20 mouse cellular contexts compared by ENCODE assay signal in genomic region chr9:5353673-5354072, GRCm38 (mm10). TPM values are rescaled to one million over a fixed set of nuclear protein-coding genes. Genes with fewer than 3 reads are reported as not detected.
"Had no signal": no experiment of that assay in that cellular context is flagged by ENCODE, and none has a peak within 500 bp of the region (broad histone marks: within the 10 kb centered on the region; RNA-seq: fewer than 3 reads in every experiment).

No protein-coding gene starts in this region.

- H3K27ac ChIP-seq: midbrain, embryonic 10.5 days; midbrain, embryonic 12.5 days; neural tube, embryonic 13.5 days; neural tube, embryonic 15.5 days had no signal

- H3K9ac ChIP-seq: lung, embryonic 14.5 days; midbrain, embryonic 12.5 days; neural tube, embryonic 13.5 days; neural tube, embryonic 15.5 days had no signal

- H3K4me3 ChIP-seq: midbrain, embryonic 10.5 days; midbrain, embryonic 12.5 days; myocyte; neural tube, embryonic 13.5 days; neural tube, embryonic 15.5 days had no signal

- H3K36me3 ChIP-seq: midbrain, embryonic 10.5 days; midbrain, embryonic 12.5 days; neural tube, embryonic 13.5 days; neural tube, embryonic 15.5 days had no signal

- DNase-seq: lung, adult 18-20 months; lung, embryonic 14.5 days; lung, postnatal 10 days; lung, postnatal 4 days; midbrain, embryonic 14.5 days; retina, postnatal 1 day; right cerebral cortex, adult 18-20 months; right cerebral cortex, postnatal 25 days; right cerebral cortex, postnatal 4 days; spleen, adult 18-20 months; thymus, adult 18-20 months; thymus, postnatal 14 days; thymus, postnatal 36 days had no signal

- H3K9me3 ChIP-seq: midbrain, embryonic 10.5 days; midbrain, embryonic 12.5 days; neural tube, embryonic 13.5 days; neural tube, embryonic 15.5 days had no signal

- H3K27me3 ChIP-seq: midbrain, embryonic 12.5 days; neural tube, embryonic 13.5 days; neural tube, embryonic 15.5 days had no signal

- H3K4me1 ChIP-seq: midbrain, embryonic 10.5 days; midbrain, embryonic 12.5 days; neural tube, embryonic 13.5 days; neural tube, embryonic 15.5 days had no signal

RNA-seq across cellular contexts. Expression of gene Casp12, which starts 8.4 kb away (rescaled TPM):
- total RNA-seq: megakaryocyte-erythroid progenitor cell, adult 5-6 weeks had no signal
- polyA plus RNA-seq: midbrain, embryonic 10.5 days; midbrain, embryonic 12.5 days; neural tube, embryonic 11.5 days had no signal

RNA-seq across cellular contexts. Expression of gene Casp4, which starts 45.0 kb away (rescaled TPM):
- polyA plus RNA-seq: midbrain, embryonic 10.5 days; neural tube, embryonic 11.5 days had no signal
